Mouse (Mus musculus) kidney, embryonic 14.5 days (tissue): ENCODE results near the gene Spout1. TPM values are rescaled to one million over a fixed set of nuclear protein-coding genes. Genes with fewer than 3 reads are reported as not detected.

Experiments used
- ATAC-seq: fragments of 200-750 bp; cut with Nextera tagmentation; 2 replicates; pipeline ENCODE4 v1.8.0; 2017; ENCODE audit warnings: moderate number of reproducible peaks, mild to moderate bottlenecking, moderate TSS enrichment, moderate library complexity; ENCODE audit not compliant: low FRiP score, low TSS enrichment
- H3K27ac ChIP-seq: fragments of 300-500 bp; sonication (generic); 2 replicates; pipeline ENCODE4 v1.5.1; 2014; ENCODE audit warnings: low read depth, mild to moderate bottlenecking, low read length, moderate library complexity, mixed read lengths
- H3K27me3 ChIP-seq: fragments of 300-500 bp; sonication (generic); 2 replicates; pipeline ENCODE4 v1.6.1; 2014; ENCODE audit warnings: mild to moderate bottlenecking, low read length; ENCODE audit not compliant: control insufficient read depth, insufficient read depth
- H3K36me3 ChIP-seq: fragments of 300-500 bp; sonication (generic); 2 replicates; pipeline ENCODE4 v1.6.1; 2014; ENCODE audit warnings: low read length, mixed read lengths; ENCODE audit not compliant: control insufficient read depth, insufficient read depth
- H3K4me1 ChIP-seq: fragments of 300-500 bp; sonication (generic); 2 replicates; pipeline ENCODE4 v1.6.1; 2014; ENCODE audit warnings: low read length, mixed read lengths; ENCODE audit not compliant: control insufficient read depth, insufficient read depth
- H3K4me2 ChIP-seq: fragments of 300-500 bp; sonication (generic); replicated peaks from 2 replicates; pipeline ENCODE4 v1.6.1; 2014; ENCODE audit warnings: low read depth, mild to moderate bottlenecking, low read length
- H3K4me3 ChIP-seq: fragments of 300-500 bp; sonication (generic); 2 replicates; pipeline ENCODE4 v1.5.1; 2014; ENCODE audit warnings: mild to moderate bottlenecking, low read length
- H3K9ac ChIP-seq: fragments of 300-500 bp; sonication (generic); 2 replicates; pipeline ENCODE4 v1.6.1; 2014; ENCODE audit warnings: low read depth, mild to moderate bottlenecking, low read length, moderate library complexity
- H3K9me3 ChIP-seq: fragments of 300-500 bp; sonication (generic); 2 replicates; pipeline ENCODE4 v1.6.1; 2016; ENCODE audit warnings: low read length; ENCODE audit not compliant: control insufficient read depth
- WGBS: fragments of 180-500 bp; shearing (Covaris S2); extraction: QIAGEN DNeasy Blood & Tissue Kit; methylation state at CpG from one replicate; pipeline ENCODE4 v1.1.7; 2014; 5-methylcytosine and 5-hydroxymethylcytosine counted together
- polyA plus RNA-seq: library from polyadenylated mRNA; unstranded; fragments of >200 nt; fragmentation: Nextera tagmentation; extraction: Ambion mirVana; gene quantifications from 2 replicates; pipeline ENCODE4 v1.2.1, GENCODE M21; 2014

The Spout1 gene
- polyA plus RNA-seq, 1 experiment from 2014 or later, result 77.0 TPM

DNA sequence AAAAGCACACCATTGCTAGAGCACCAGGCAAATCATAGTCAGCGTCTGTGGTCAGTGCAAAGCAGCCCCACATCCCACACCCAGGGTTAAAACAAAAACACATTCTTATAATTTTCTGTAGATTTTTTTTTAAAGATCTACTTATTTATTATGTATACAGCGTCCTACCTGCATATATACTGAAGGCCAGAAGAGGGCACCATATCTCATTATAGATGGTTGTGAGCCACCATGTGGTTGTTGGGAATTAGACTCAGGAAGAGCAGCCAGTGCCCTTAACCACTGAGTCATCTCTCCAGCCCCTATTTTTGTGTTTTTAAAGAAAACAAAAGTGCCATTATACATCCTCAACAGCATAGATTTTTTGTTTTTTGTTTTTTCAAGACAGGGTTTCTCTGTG lies 49.5 kb downstream of the Spout1 start:
- Histone ChIP-seq H3K27me3 (no peaks in the 10 kb centered on the region), H3K36me3 (no peaks in the 10 kb centered on the region), H3K27ac (no peak overlapping the region), H3K9ac (no peak overlapping the region), H3K9me3 (no peaks in the 10 kb centered on the region), H3K4me1 (peaks cover 9% of the 10 kb centered on the region; the same call in 1 of the 2 replicates), H3K4me3 (no peak overlapping the region), H3K4me2 (no peak overlapping the region)
- ATAC-seq, result no peak
- WGBS, result 41% methylated on average over 2 of the region's 2 CpGs

DNA sequence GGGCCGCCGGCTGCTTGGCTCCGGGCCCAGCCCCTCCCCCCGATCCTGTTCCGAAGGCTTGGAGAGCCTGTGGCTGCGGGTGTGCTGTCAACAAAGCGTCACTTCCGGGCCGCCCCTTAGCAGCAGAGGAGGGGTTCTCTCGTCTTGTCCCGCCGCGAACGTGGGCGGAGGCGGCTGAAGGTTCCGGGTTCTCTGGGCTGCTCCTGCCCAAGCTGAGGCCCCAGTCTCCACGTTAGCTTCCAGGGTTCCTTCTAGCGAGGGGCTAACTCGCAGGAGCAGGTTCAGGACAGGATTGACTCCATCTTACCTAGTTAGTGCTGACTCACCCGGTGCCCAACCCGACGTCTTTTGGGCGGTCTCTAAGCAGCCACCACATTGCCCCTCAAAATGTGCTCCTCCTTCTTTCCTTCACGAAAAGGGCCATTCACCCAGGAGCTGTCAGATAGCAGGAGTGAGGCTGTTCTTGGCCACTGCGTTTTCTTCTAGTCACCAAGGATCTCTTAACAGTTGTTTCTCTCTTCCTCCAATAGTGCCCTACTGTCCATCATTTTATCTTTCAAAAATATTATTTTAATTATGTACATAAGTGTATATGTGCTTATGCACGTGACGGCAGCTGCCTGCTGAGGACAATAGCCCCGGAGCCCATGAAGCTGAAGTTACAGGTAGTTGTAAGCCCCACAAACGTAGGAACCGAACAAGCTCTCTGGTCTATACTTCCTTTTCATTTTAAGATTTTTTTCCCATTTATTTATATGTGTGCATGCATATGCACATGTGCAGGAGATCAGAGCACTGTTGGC lies 53.6 kb downstream of the Spout1 start, which contains the start of gene Zer1:
Gene Zer1 (minus strand): TSS at position 114 of the 803 bp plus-strand sequence.
- H3K27me3 ChIP-seq, result no peaks in the 10 kb centered on the region
- H3K4me1 ChIP-seq, result peaks cover 7% of the 10 kb centered on the region; the same call in 1 of the 2 replicates
- peak within 1 kb of the TSS; percentile 83 for H3K4me2 ChIP-seq
- 10% methylated on average over 31 of the region's 31 CpGs for WGBS
- 0 out of 2 replicates have a peak, but pooled peaks cover 7% of the 10 kb centered on the region for H3K36me3 ChIP-seq
- H3K9ac ChIP-seq, result peak within 1 kb of the TSS; percentile 86
- peak within 1 kb of the TSS; percentile 83 for H3K27ac ChIP-seq
- peak; percentile 97 for ATAC-seq
- H3K9me3 ChIP-seq, result no peaks in the 10 kb centered on the region
- H3K4me3 ChIP-seq, result peak within 1 kb of the TSS; percentile 91

DNA sequence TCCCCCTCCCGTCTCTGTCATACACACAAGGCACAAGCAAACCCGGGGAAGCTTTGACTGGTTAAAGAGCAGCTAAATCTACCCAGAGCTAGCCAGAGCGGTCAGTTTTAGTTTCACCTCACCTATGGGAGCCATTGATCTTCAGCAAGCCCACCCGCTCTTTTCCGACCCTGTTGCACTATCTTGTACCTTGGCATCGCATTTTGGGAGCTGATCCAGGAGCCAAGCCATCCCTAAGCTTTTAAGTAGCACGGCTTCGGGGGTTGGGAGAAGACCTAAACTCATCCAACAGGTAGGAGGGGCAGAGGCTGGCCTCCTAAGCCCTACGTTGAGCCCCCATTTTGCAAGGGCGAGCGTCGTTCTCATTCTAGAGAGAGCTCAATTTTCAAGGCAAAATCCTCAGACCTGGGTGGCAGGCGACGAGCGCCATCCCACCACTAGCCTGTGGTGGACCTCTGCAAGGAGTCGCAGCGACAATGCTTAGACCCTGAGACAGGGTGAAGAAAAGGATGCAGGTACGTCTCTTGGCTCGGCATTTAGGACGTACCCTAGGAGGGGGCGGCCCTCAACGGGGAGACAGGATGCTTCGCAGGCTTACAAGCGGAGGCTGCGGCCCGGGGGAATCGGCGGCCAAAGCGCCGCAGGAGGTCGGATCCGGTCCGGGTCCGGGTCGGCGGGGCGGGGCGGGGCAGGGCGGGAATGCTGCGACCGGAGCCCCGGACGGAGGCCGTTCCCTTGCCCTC lies 54.4 kb downstream of the Spout1 start:
- Histone ChIP-seq H3K4me3 (peak overlapping the region; percentile 91), H3K36me3 (0 out of 2 replicates have a peak, but pooled peaks cover 7% of the 10 kb centered on the region), H3K27me3 (no peaks in the 10 kb centered on the region), H3K9me3 (no peaks in the 10 kb centered on the region), H3K9ac (peak overlapping the region; percentile 86), H3K4me1 (peaks cover 7% of the 10 kb centered on the region; the same call in 1 of the 2 replicates), H3K4me2 (peak overlapping the region; percentile 83), H3K27ac (peak overlapping the region; percentile 83)
- WGBS, result 1% methylated on average over 43 of the region's 44 CpGs
- peak; percentile 81 for ATAC-seq

Other genes starting within 250 kb of the Spout1 start
- gene Gle1, start 243.0 kb downstream of the Spout1 start, polyA plus RNA-seq, result 43.8 and 57.9 TPM in 2 replicates
- gene Sptan1, start 212.9 kb downstream of the Spout1 start, polyA plus RNA-seq, result 121 and 136 TPM in 2 replicates
- 41.2 and 42.6 TPM in 2 replicates for gene Wdr34, start 129.6 kb downstream of the Spout1 start, polyA plus RNA-seq
- 647 and 702 TPM in 2 replicates for gene Set, start 121.1 kb downstream of the Spout1 start, polyA plus RNA-seq
- gene Pkn3, start 100.8 kb downstream of the Spout1 start, polyA plus RNA-seq, result 7.8 and 9.1 TPM in 2 replicates
- 36.3 and 40.9 TPM in 2 replicates for gene Zdhhc12, start 84.8 kb downstream of the Spout1 start, polyA plus RNA-seq
- 9.4 and 11.9 TPM in 2 replicates for gene Zer1, start 53.9 kb downstream of the Spout1 start, polyA plus RNA-seq
- 11.1 and 15.3 TPM in 2 replicates for gene Tbc1d13, start 44.7 kb downstream of the Spout1 start, polyA plus RNA-seq
- 20.3 and 22.1 TPM in 2 replicates for gene Endog, start 7.0 kb downstream of the Spout1 start, polyA plus RNA-seq
- gene Kyat1, start 27.4 kb upstream of the Spout1 start, polyA plus RNA-seq, result 10.0 and 11.4 TPM in 2 replicates
- 49.4 and 51.1 TPM in 2 replicates for gene Lrrc8a, start 59.3 kb upstream of the Spout1 start, polyA plus RNA-seq
- gene Gm28035, start 62.1 kb upstream of the Spout1 start, polyA plus RNA-seq, result 0.07 and 0.26 TPM in 2 replicates
- 7.7 and 11.5 TPM in 2 replicates for gene Phyhd1, start 87.7 kb upstream of the Spout1 start, polyA plus RNA-seq
- not detected in 2 replicates for gene Gm28038, start 102.6 kb upstream of the Spout1 start, polyA plus RNA-seq
- gene Dolk, start 107.9 kb upstream of the Spout1 start, polyA plus RNA-seq, result 25.2 and 34.4 TPM in 2 replicates
- gene Nup188, start 107.9 kb upstream of the Spout1 start, polyA plus RNA-seq, result 35.2 and 54.4 TPM in 2 replicates
- gene Sh3glb2, start 180.9 kb upstream of the Spout1 start, polyA plus RNA-seq, result 69.4 and 70.9 TPM in 2 replicates
- gene Miga2, start 185.8 kb upstream of the Spout1 start, polyA plus RNA-seq, result 14.5 and 25.0 TPM in 2 replicates
- gene Dolpp1, start 213.8 kb upstream of the Spout1 start, polyA plus RNA-seq, result 31.0 and 34.7 TPM in 2 replicates
- gene Crat, start 237.4 kb upstream of the Spout1 start, polyA plus RNA-seq, result 21.4 and 30.6 TPM in 2 replicates
- 92.3 and 96.0 TPM in 2 replicates for gene Ptpa, start 237.6 kb upstream of the Spout1 start, polyA plus RNA-seq